Mouse (Mus musculus): ENCODE measurements around the gene Adss. TPM values are rescaled to one million over a fixed set of nuclear protein-coding genes. Genes with fewer than 3 reads are reported as not detected.

Gene Adss
- polyA plus RNA-seq, 1 experiment = 0.79 TPM

- H3K36me3 ChIP-seq (ENCODE audit: control insufficient read depth) = no peaks in the 10 kb centered on the region
- peaks cover 1% of the 10 kb centered on the region; the same call in 1 of the 2 replicates for H3K4me1 ChIP-seq (ENCODE audit: control insufficient read depth)
- no peaks in the 10 kb centered on the region for H3K27me3 ChIP-seq (ENCODE audit: control insufficient read depth)
- peaks cover 4% of the 10 kb centered on the region; the same call in 1 of the 2 replicates for H3K9me3 ChIP-seq (ENCODE audit: control insufficient read depth, low read length)
- TF ChIP-seq TAL1 (IDR thresholded peaks at IDR 0.05; ENCODE audit: low read length) = no peak
- no peak for TF ChIP-seq GATA1 (IDR thresholded peaks at IDR 0.05; ENCODE audit: low read length)
- H3K4me3 ChIP-seq (replicated peaks) = no peak overlapping the region
Measured at GRCm38 (mm10) chr1:177731973-177732372, 64.3 kb downstream of the Adss start.

- Histone ChIP-seq H3K4me1 (ENCODE audit: control insufficient read depth) (peaks cover 4% of the 10 kb centered on the region; the same call in 1 of the 2 replicates), H3K4me3 (replicated peaks) (no peak within 1 kb of the TSS), H3K9me3 (ENCODE audit: control insufficient read depth, low read length) (peaks cover 4% of the 10 kb centered on the region; the same call in 1 of the 2 replicates), H3K36me3 (ENCODE audit: control insufficient read depth) (no peaks in the 10 kb centered on the region), H3K27me3 (ENCODE audit: control insufficient read depth) (no peaks in the 10 kb centered on the region)
- no peak for TF ChIP-seq GATA1 (IDR thresholded peaks at IDR 0.05; ENCODE audit: low read length)
- no peak for TF ChIP-seq TAL1 (IDR thresholded peaks at IDR 0.05; ENCODE audit: low read length)
Measured at GRCm38 (mm10) chr1:177729043-177730024, 67.0 kb downstream of the Adss start, which contains the start of gene 1700016C15Rik. Gene 1700016C15Rik (plus strand): TSS chr1:177729814.

- no peaks in the 10 kb centered on the region for H3K27me3 ChIP-seq (ENCODE audit: control insufficient read depth)
- H3K4me3 ChIP-seq (replicated peaks) = no peak overlapping the region
- H3K36me3 ChIP-seq (ENCODE audit: control insufficient read depth) = no peaks in the 10 kb centered on the region
- TF ChIP-seq GATA1 (IDR thresholded peaks at IDR 0.05; ENCODE audit: low read length) (no peak), TAL1 (IDR thresholded peaks at IDR 0.05; ENCODE audit: low read length) (no peak)
- peaks cover 4% of the 10 kb centered on the region; the same call in 1 of the 2 replicates for H3K4me1 ChIP-seq (ENCODE audit: control insufficient read depth)
- peaks cover 4% of the 10 kb centered on the region; the same call in 1 of the 2 replicates for H3K9me3 ChIP-seq (ENCODE audit: control insufficient read depth, low read length)
Measured at GRCm38 (mm10) chr1:177727883-177728525, 68.3 kb downstream of the Adss start.

- no peaks in the 10 kb centered on the region for H3K36me3 ChIP-seq (ENCODE audit: control insufficient read depth)
- TF ChIP-seq TAL1 (IDR thresholded peaks at IDR 0.05; ENCODE audit: low read length) (no peak), GATA1 (IDR thresholded peaks at IDR 0.05; ENCODE audit: low read length) (no peak)
- H3K9me3 ChIP-seq (ENCODE audit: control insufficient read depth, low read length) = peaks cover 4% of the 10 kb centered on the region; the same call in 1 of the 2 replicates
- H3K27me3 ChIP-seq (ENCODE audit: control insufficient read depth) = no peaks in the 10 kb centered on the region
- H3K4me3 ChIP-seq (replicated peaks) = no peak overlapping the region
- H3K4me1 ChIP-seq (ENCODE audit: control insufficient read depth) = peaks cover 4% of the 10 kb centered on the region; the same call in 1 of the 2 replicates
Measured at GRCm38 (mm10) chr1:177726870-177727269, 69.4 kb downstream of the Adss start.

- no peak overlapping the region for H3K4me3 ChIP-seq (replicated peaks)
- TF ChIP-seq GATA1 (IDR thresholded peaks at IDR 0.05; ENCODE audit: low read length) (no peak), TAL1 (IDR thresholded peaks at IDR 0.05; ENCODE audit: low read length) (no peak)
- H3K9me3 ChIP-seq (ENCODE audit: control insufficient read depth, low read length) = no peaks in the 10 kb centered on the region
- peaks cover 4% of the 10 kb centered on the region; the same call in 1 of the 2 replicates for H3K4me1 ChIP-seq (ENCODE audit: control insufficient read depth)
- no peaks in the 10 kb centered on the region for H3K27me3 ChIP-seq (ENCODE audit: control insufficient read depth)
- H3K36me3 ChIP-seq (ENCODE audit: control insufficient read depth) = no peaks in the 10 kb centered on the region
Measured at GRCm38 (mm10) chr1:177723786-177724185, 72.5 kb downstream of the Adss start.

- no peaks in the 10 kb centered on the region for H3K9me3 ChIP-seq (ENCODE audit: control insufficient read depth, low read length)
- TF ChIP-seq TAL1 (IDR thresholded peaks at IDR 0.05; ENCODE audit: low read length) (no peak), GATA1 (IDR thresholded peaks at IDR 0.05; ENCODE audit: low read length) (no peak)
- H3K4me3 ChIP-seq (replicated peaks) = no peak overlapping the region
- H3K36me3 ChIP-seq (ENCODE audit: control insufficient read depth) = no peaks in the 10 kb centered on the region
- no peaks in the 10 kb centered on the region for H3K27me3 ChIP-seq (ENCODE audit: control insufficient read depth)
- H3K4me1 ChIP-seq (ENCODE audit: control insufficient read depth) = peaks cover 22% of the 10 kb centered on the region
Measured at GRCm38 (mm10) chr1:177719029-177719427, 77.3 kb downstream of the Adss start.

GRCm38 (mm10) chr1:177718340-177719028 lies 77.8 kb downstream of the Adss start:
- no peaks in the 10 kb centered on the region for H3K36me3 ChIP-seq (ENCODE audit: control insufficient read depth)
- H3K9me3 ChIP-seq (ENCODE audit: control insufficient read depth, low read length) = no peaks in the 10 kb centered on the region
- no peak overlapping the region for H3K4me3 ChIP-seq (replicated peaks)
- no peak for TF ChIP-seq GATA1 (IDR thresholded peaks at IDR 0.05; ENCODE audit: low read length)
- H3K27me3 ChIP-seq (ENCODE audit: control insufficient read depth) = no peaks in the 10 kb centered on the region
- H3K4me1 ChIP-seq (ENCODE audit: control insufficient read depth) = peaks cover 22% of the 10 kb centered on the region

GRCm38 (mm10) chr1:177717057-177717835 lies 79.1 kb downstream of the Adss start:
- peaks cover 22% of the 10 kb centered on the region for H3K4me1 ChIP-seq (ENCODE audit: control insufficient read depth)
- no peaks in the 10 kb centered on the region for H3K9me3 ChIP-seq (ENCODE audit: control insufficient read depth, low read length)
- no peaks in the 10 kb centered on the region for H3K27me3 ChIP-seq (ENCODE audit: control insufficient read depth)
- TF ChIP-seq GATA1 (IDR thresholded peaks at IDR 0.05; ENCODE audit: low read length) (no peak), TAL1 (IDR thresholded peaks at IDR 0.05; ENCODE audit: low read length) (no peak)
- no peak overlapping the region for H3K4me3 ChIP-seq (replicated peaks)
- no peaks in the 10 kb centered on the region for H3K36me3 ChIP-seq (ENCODE audit: control insufficient read depth)
